Mouse (Mus musculus) small intestine, adult 2 months (tissue): Measurements from ENCODE around the gene Olfr1375.
"Not testable (repeated sequence)": the region's sequence is repeated elsewhere in the genome, so short reads cannot be mapped to it uniquely, and the experiment has no call there.

Experiments used
- CTCF ChIP-seq: fragments of 200-500 bp; IDR thresholded peaks from 2 replicates; pipeline ENCODE4 v1.5.1; 2012; ENCODE audit warnings: low read depth, mild to moderate bottlenecking, control low read depth, inconsistent platforms, low read length, moderate library complexity, mixed read lengths; ENCODE audit not compliant: insufficient replicate concordance, insufficient read length; ENCODE audit errors: extremely low read depth
- POLR2A ChIP-seq: fragments of 200-500 bp; IDR thresholded peaks from 2 replicates; pipeline ENCODE4 v1.6.1; 2012; ENCODE audit warnings: low read depth, mild to moderate bottlenecking, control low read depth, inconsistent platforms, low read length, moderate library complexity

GRCm38 (mm10) chr11:51029381-51029780 is 18.5 kb upstream of the Olfr1375 start:
- not testable (repeated sequence) for TF ChIP-seq CTCF, POLR2A
